Mouse (Mus musculus): Measurements from ENCODE around the gene Tmem191c. TPM values are rescaled to one million over a fixed set of nuclear protein-coding genes. Genes with fewer than 3 reads are reported as not detected.

Gene Tmem191c
- total and polyA plus RNA-seq, 3 experiments, result 3.3 to 7.5 TPM; not detected in 1

DNA sequence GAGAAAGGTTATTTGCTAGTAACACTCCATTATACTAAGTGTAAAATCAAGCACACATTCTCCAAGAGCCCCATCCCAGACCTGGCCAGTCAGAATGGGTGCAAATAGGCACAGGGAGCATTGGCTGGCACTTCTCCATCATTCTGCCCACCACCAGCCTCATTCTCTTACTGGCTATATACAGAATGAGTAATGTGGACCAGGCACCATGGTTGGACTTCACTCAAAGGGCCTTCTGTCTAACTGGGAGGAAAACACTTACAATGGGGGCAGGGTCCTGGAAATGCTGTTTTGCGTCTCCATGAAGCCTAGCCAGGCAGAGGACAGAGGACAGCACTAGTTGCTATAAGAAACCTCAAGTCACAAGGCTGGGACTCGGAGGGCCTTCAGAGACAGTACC, 50.2 kb downstream of the Tmem191c start:
- Histone ChIP-seq H3K9ac (ENCODE audit: control insufficient read depth, low read depth, low read length, poor library complexity, severe bottlenecking) (no peak overlapping the region), H3K27me3 (ENCODE audit: control insufficient read depth in 1 of 2, insufficient read depth in 2 of 2, low read length in 2 of 2) (no peaks in the 10 kb centered on the region), H3K79me2 (ENCODE audit: control insufficient read depth, insufficient read depth, low read length, poor library complexity) (no peaks in the 10 kb centered on the region), H3K27ac (ENCODE audit: control insufficient read depth, low read depth, low read length) (no peak overlapping the region), H3K36me3 (ENCODE audit: control insufficient read depth in 1 of 2, insufficient read depth in 2 of 2, low read length in 2 of 2) (no peaks in the 10 kb centered on the region), H3K4me1 (ENCODE audit: control insufficient read depth in 1 of 2, insufficient read depth in 2 of 2, low read length in 2 of 2) (peaks cover 0 to 2% of the 10 kb centered on the region in 2 experiments; a peak in 1 of 4 replicates), H3K4me3 (ENCODE audit: control insufficient read depth in 1 of 2, insufficient read depth in 1 of 2, low read depth in 2 of 2, low read length in 2 of 2) (no peak overlapping the region), H3K9me3 (replicated peaks; ENCODE audit: insufficient read depth, low read length) (no peaks in the 10 kb centered on the region)
- TF ChIP-seq USF2 (IDR thresholded peaks at IDR 0.05; ENCODE audit: borderline replicate concordance in 1 of 2, insufficient read depth in 1 of 2, low read depth in 1 of 2, low read length in 2 of 2) (no peak), SMC3 (IDR thresholded peaks at IDR 0.05; ENCODE audit: low read depth, low read length) (no peak), TAL1 (IDR thresholded peaks at IDR 0.05; ENCODE audit: low read length) (no peak), RAD21 (IDR thresholded peaks at IDR 0.05; ENCODE audit: low read depth, low read length) (no peak), ZC3H11A (IDR thresholded peaks at IDR 0.05; ENCODE audit: low read depth, low read length) (no peak), ETS1 (IDR thresholded peaks at IDR 0.05; ENCODE audit: low read depth, low read length) (no peak), CHD2 (IDR thresholded peaks at IDR 0.05; ENCODE audit: low read length) (no peak)
- no peak for DNase-seq (ENCODE audit: low read depth, low spot score)

GRCm38 (mm10) chr16:17329848-17330570, 54.1 kb downstream of the Tmem191c start:
- no peak for TF ChIP-seq USF2 (IDR thresholded peaks at IDR 0.05; ENCODE audit: borderline replicate concordance in 1 of 2, insufficient read depth in 1 of 2, low read depth in 1 of 2, low read length in 2 of 2)
- TF ChIP-seq GATA1 (IDR thresholded peaks at IDR 0.05; ENCODE audit: low read depth, low read length), result no peak
- TF ChIP-seq ELF1 (IDR thresholded peaks at IDR 0.05; ENCODE audit: low read depth, low read length), result no peak
- no peak for TF ChIP-seq CTCF (IDR thresholded peaks at IDR 0.05 in 2 of 3, conservative IDR thresholded peaks at IDR 0.05 in 1 of 3; ENCODE audit: control insufficient read depth in 1 of 3, insufficient read depth in 1 of 3, low read depth in 2 of 3, low read length in 3 of 3, poor library complexity in 1 of 3, severe bottlenecking in 1 of 3)
- no peak for TF ChIP-seq TCF12 (IDR thresholded peaks at IDR 0.05; ENCODE audit: low read depth, low read length)
- TF ChIP-seq RAD21 (IDR thresholded peaks at IDR 0.05; ENCODE audit: low read depth, low read length), result no peak
- TF ChIP-seq SMC3 (IDR thresholded peaks at IDR 0.05; ENCODE audit: low read depth, low read length), result no peak
- no peak for TF ChIP-seq MYB (IDR thresholded peaks at IDR 0.05; ENCODE audit: low read depth, low read length)
- TF ChIP-seq POLR2AphosphoS2 (IDR thresholded peaks at IDR 0.05; ENCODE audit: low read length), result no peak
- no peak for TF ChIP-seq EP300 (IDR thresholded peaks at IDR 0.05; ENCODE audit: low read depth in 1 of 2, low read length in 2 of 2)
- no peak for TF ChIP-seq MEF2A (IDR thresholded peaks at IDR 0.05; ENCODE audit: extremely low read depth, insufficient replicate concordance, low read depth, low read length, poor library complexity, severe bottlenecking)
- TF ChIP-seq KAT2A (conservative IDR thresholded peaks at IDR 0.05; ENCODE audit: low read depth, low read length), result no peak
- TF ChIP-seq POLR2AphosphoS5 (IDR thresholded peaks at IDR 0.05; ENCODE audit: borderline replicate concordance, low read depth, low read length), result no peak
- no peak for TF ChIP-seq SIN3A (IDR thresholded peaks at IDR 0.05; ENCODE audit: low read length)
- TF ChIP-seq UBTF (IDR thresholded peaks at IDR 0.05; ENCODE audit: borderline replicate concordance, insufficient read depth, low read depth, low read length), result no peak
- no peak for TF ChIP-seq MAX (IDR thresholded peaks at IDR 0.05; ENCODE audit: low read length)
- TF ChIP-seq NRF1 (IDR thresholded peaks at IDR 0.05; ENCODE audit: insufficient read depth, low read depth, low read length, poor library complexity, severe bottlenecking), result no peak
- TF ChIP-seq GABPA (IDR thresholded peaks at IDR 0.05; ENCODE audit: low read depth, low read length), result no peak
- H3K9me3 ChIP-seq (replicated peaks; ENCODE audit: insufficient read depth, low read length), result no peaks in the 10 kb centered on the region
- peaks cover 0 to 2% of the 10 kb centered on the region in 2 experiments; a peak in 1 of 4 replicates for H3K4me1 ChIP-seq (ENCODE audit: control insufficient read depth in 1 of 2, insufficient read depth in 2 of 2, low read length in 2 of 2)
- no peak overlapping the region for H3K4me3 ChIP-seq (ENCODE audit: control insufficient read depth in 1 of 2, insufficient read depth in 1 of 2, low read depth in 2 of 2, low read length in 2 of 2)
- H3K9ac ChIP-seq (ENCODE audit: control insufficient read depth, low read depth, low read length, poor library complexity, severe bottlenecking), result no peak overlapping the region
- H3K27me3 ChIP-seq (ENCODE audit: control insufficient read depth in 1 of 2, insufficient read depth in 2 of 2, low read length in 2 of 2), result no peaks in the 10 kb centered on the region
- H3K27ac ChIP-seq (ENCODE audit: control insufficient read depth, low read depth, low read length), result no peak overlapping the region
- H3K36me3 ChIP-seq (ENCODE audit: control insufficient read depth in 1 of 2, insufficient read depth in 2 of 2, low read length in 2 of 2), result no peaks in the 10 kb centered on the region
- no peaks in the 10 kb centered on the region for H3K79me2 ChIP-seq (ENCODE audit: control insufficient read depth, insufficient read depth, low read length, poor library complexity)
- no peak for DNase-seq (ENCODE audit: low read depth, low spot score)

Data from MEL (cell line).